Mouse (Mus musculus): Measurements from ENCODE around the gene Ncf1. TPM values are rescaled to one million over a fixed set of nuclear protein-coding genes. Genes with fewer than 3 reads are reported as not detected.

Ncf1 gene
- 2.0 and 2.2 TPM in 2 replicates for polyA plus RNA-seq (2016; fragmentation: Nextera tagmentation; extraction: Ambion mirVana)

DNA sequence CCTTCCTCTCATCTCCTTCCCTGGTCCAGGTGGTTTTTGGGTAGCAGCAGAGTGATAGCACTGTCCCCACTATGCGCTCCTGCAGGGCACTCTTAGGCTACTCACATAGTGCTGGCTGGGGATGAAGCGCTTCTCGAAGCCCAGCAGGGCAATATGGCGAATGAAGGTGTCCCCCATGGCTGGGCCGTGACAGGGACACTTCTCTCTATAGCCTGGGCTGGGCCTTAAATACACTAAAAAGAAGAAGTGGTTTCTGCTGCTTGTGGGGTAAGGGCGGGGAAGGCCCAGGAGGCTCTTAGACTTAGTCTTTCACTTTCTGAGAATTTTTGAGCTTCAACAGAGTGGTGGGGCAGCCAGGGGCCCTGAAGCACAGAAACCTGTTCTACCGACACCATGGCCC lies at the start of gene Ncf1:
Gene Ncf1, minus strand, starts transcription at position 235 of the 400 bp plus-strand sequence.
- ATAC-seq (ENCODE audit: insufficient number of reproducible peaks, low FRiP score) = no peak
- Histone ChIP-seq H3K4me2 (no peak within 1 kb of the TSS), H3K27ac (ENCODE audit: poor library complexity, severe bottlenecking) (no peak within 1 kb of the TSS), H3K9me3 (replicated peaks) (no peaks in the 10 kb centered on the region), H3K4me3 (no peak within 1 kb of the TSS), H3K4me1 (replicated peaks) (peaks cover 50% of the 10 kb centered on the region), H3K9ac (no peak within 1 kb of the TSS), H3K27me3 (replicated peaks) (no peaks in the 10 kb centered on the region), H3K36me3 (no peaks in the 10 kb centered on the region)
- WGBS = 76% methylated on average over 7 of the region's 7 CpGs

- H3K4me1 ChIP-seq (replicated peaks) = no peaks in the 10 kb centered on the region
- no peaks in the 10 kb centered on the region for H3K27me3 ChIP-seq (replicated peaks)
- 93% methylated on average over 4 of the region's 4 CpGs for WGBS
- no peak overlapping the region for H3K4me3 ChIP-seq
- H3K9me3 ChIP-seq (replicated peaks) = no peaks in the 10 kb centered on the region
- no peak overlapping the region for H3K9ac ChIP-seq
- no peak overlapping the region for H3K4me2 ChIP-seq
- peaks cover 91% of the 10 kb centered on the region for H3K36me3 ChIP-seq
- no peak overlapping the region for H3K27ac ChIP-seq (ENCODE audit: poor library complexity, severe bottlenecking)
- no peak for ATAC-seq (ENCODE audit: insufficient number of reproducible peaks, low FRiP score)
Measured at GRCm38 (mm10) chr5:134277109-134277508, 47.7 kb upstream of the Ncf1 start.

GRCm38 (mm10) chr5:134275556-134275955 lies 46.1 kb upstream of the Ncf1 start:
- H3K4me1 ChIP-seq (replicated peaks) = no peaks in the 10 kb centered on the region
- 90% methylated on average over 10 of the region's 10 CpGs for WGBS
- peaks cover 92% of the 10 kb centered on the region for H3K36me3 ChIP-seq
- H3K9me3 ChIP-seq (replicated peaks) = no peaks in the 10 kb centered on the region
- H3K9ac ChIP-seq = no peak overlapping the region
- no peak overlapping the region for H3K4me2 ChIP-seq
- no peaks in the 10 kb centered on the region for H3K27me3 ChIP-seq (replicated peaks)
- no peak overlapping the region for H3K27ac ChIP-seq (ENCODE audit: poor library complexity, severe bottlenecking)
- ATAC-seq (ENCODE audit: insufficient number of reproducible peaks, low FRiP score) = no peak
- H3K4me3 ChIP-seq = no peak overlapping the region

GRCm38 (mm10) chr5:134275021-134275420 lies 45.6 kb upstream of the Ncf1 start:
- H3K4me3 ChIP-seq = no peak overlapping the region

GRCm38 (mm10) chr5:134273761-134274160 lies 44.3 kb upstream of the Ncf1 start:
- Histone ChIP-seq H3K27ac (ENCODE audit: poor library complexity, severe bottlenecking) (no peak overlapping the region), H3K4me1 (replicated peaks) (no peaks in the 10 kb centered on the region), H3K9me3 (replicated peaks) (no peaks in the 10 kb centered on the region), H3K4me2 (no peak overlapping the region), H3K36me3 (peaks cover 91% of the 10 kb centered on the region), H3K9ac (no peak overlapping the region), H3K27me3 (replicated peaks) (no peaks in the 10 kb centered on the region), H3K4me3 (no peak overlapping the region)
- no peak for ATAC-seq (ENCODE audit: insufficient number of reproducible peaks, low FRiP score)
- WGBS = 86% methylated on average over 8 of the region's 8 CpGs

More at GRCm38 (mm10) chr5:134275021-134275420, 45.6 kb upstream of the Ncf1 start:
- H3K4me2 ChIP-seq = no peak overlapping the region
- WGBS = 75% methylated on average over 11 of the region's 11 CpGs
- no peaks in the 10 kb centered on the region for H3K27me3 ChIP-seq (replicated peaks)
- no peak overlapping the region for H3K9ac ChIP-seq
- no peak overlapping the region for H3K27ac ChIP-seq (ENCODE audit: poor library complexity, severe bottlenecking)
- H3K4me1 ChIP-seq (replicated peaks) = no peaks in the 10 kb centered on the region
- no peaks in the 10 kb centered on the region for H3K9me3 ChIP-seq (replicated peaks)
- peaks cover 91% of the 10 kb centered on the region for H3K36me3 ChIP-seq
- ATAC-seq (ENCODE audit: insufficient number of reproducible peaks, low FRiP score) = no peak

GRCm38 (mm10) chr5:134272761-134273160 lies 43.3 kb upstream of the Ncf1 start:
- H3K27me3 ChIP-seq (replicated peaks) = no peaks in the 10 kb centered on the region
- H3K4me2 ChIP-seq = no peak overlapping the region
- peaks cover 91% of the 10 kb centered on the region for H3K36me3 ChIP-seq
- H3K9me3 ChIP-seq (replicated peaks) = no peaks in the 10 kb centered on the region
- no peaks in the 10 kb centered on the region for H3K4me1 ChIP-seq (replicated peaks)
- H3K27ac ChIP-seq (ENCODE audit: poor library complexity, severe bottlenecking) = no peak overlapping the region
- no peak overlapping the region for H3K9ac ChIP-seq
- WGBS = 84% methylated on average over 11 of the region's 11 CpGs
- H3K4me3 ChIP-seq = no peak overlapping the region
- ATAC-seq (ENCODE audit: insufficient number of reproducible peaks, low FRiP score) = no peak

DNA sequence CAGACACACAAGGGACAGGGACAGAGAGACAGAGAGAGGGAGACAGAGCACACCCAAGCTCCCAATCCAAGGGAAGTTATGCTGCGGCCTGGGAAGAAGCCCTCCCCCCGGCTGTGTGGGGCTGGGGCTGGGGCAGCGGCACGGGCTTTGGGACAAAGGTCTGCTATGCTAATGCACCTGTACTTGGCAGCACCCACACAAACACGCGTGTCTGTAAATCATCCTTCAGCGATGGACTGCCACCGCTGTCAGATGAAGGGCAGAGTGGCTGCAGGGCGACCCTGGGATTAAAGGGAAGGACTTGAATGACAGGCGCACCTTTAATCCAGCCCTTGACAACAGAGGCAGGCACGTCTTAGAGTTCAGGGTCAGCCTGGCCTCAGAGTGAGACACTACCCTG lies 42.0 kb upstream of the Ncf1 start:
- Histone ChIP-seq H3K27ac (ENCODE audit: poor library complexity, severe bottlenecking) (no peak overlapping the region), H3K4me2 (no peak overlapping the region), H3K9me3 (replicated peaks) (no peaks in the 10 kb centered on the region), H3K4me3 (no peak overlapping the region), H3K36me3 (peaks cover 90% of the 10 kb centered on the region), H3K9ac (no peak overlapping the region), H3K27me3 (replicated peaks) (no peaks in the 10 kb centered on the region), H3K4me1 (replicated peaks) (no peaks in the 10 kb centered on the region)
- ATAC-seq (ENCODE audit: insufficient number of reproducible peaks, low FRiP score) = no peak
- WGBS = 90% methylated on average over 11 of the region's 11 CpGs

GRCm38 (mm10) chr5:134270566-134270965 lies 41.1 kb upstream of the Ncf1 start:
- ATAC-seq (ENCODE audit: insufficient number of reproducible peaks, low FRiP score) = no peak
- no peak overlapping the region for H3K27ac ChIP-seq (ENCODE audit: poor library complexity, severe bottlenecking)
- WGBS = 82% methylated on average over 4 of the region's 4 CpGs
- H3K36me3 ChIP-seq = peaks cover 92% of the 10 kb centered on the region
- H3K4me1 ChIP-seq (replicated peaks) = no peaks in the 10 kb centered on the region
- H3K4me2 ChIP-seq = no peak overlapping the region
- H3K9me3 ChIP-seq (replicated peaks) = no peaks in the 10 kb centered on the region
- H3K9ac ChIP-seq = no peak overlapping the region
- H3K4me3 ChIP-seq = no peak overlapping the region
- H3K27me3 ChIP-seq (replicated peaks) = no peaks in the 10 kb centered on the region

GRCm38 (mm10) chr5:134269751-134270150 lies 40.3 kb upstream of the Ncf1 start:
- H3K4me1 ChIP-seq (replicated peaks) = no peaks in the 10 kb centered on the region
- H3K9me3 ChIP-seq (replicated peaks) = no peaks in the 10 kb centered on the region
- no peaks in the 10 kb centered on the region for H3K27me3 ChIP-seq (replicated peaks)
- H3K4me3 ChIP-seq = no peak overlapping the region
- WGBS = 80% methylated on average over 5 of the region's 5 CpGs
- no peak overlapping the region for H3K9ac ChIP-seq
- H3K4me2 ChIP-seq = no peak overlapping the region
- ATAC-seq (ENCODE audit: insufficient number of reproducible peaks, low FRiP score) = no peak
- H3K36me3 ChIP-seq = peaks cover 91% of the 10 kb centered on the region
- no peak overlapping the region for H3K27ac ChIP-seq (ENCODE audit: poor library complexity, severe bottlenecking)

GRCm38 (mm10) chr5:134268751-134269150 lies 39.3 kb upstream of the Ncf1 start:
- Histone ChIP-seq H3K4me2 (no peak overlapping the region), H3K4me3 (no peak overlapping the region), H3K27me3 (replicated peaks) (no peaks in the 10 kb centered on the region), H3K9me3 (replicated peaks) (no peaks in the 10 kb centered on the region), H3K36me3 (peaks cover 95% of the 10 kb centered on the region), H3K9ac (no peak overlapping the region), H3K4me1 (replicated peaks) (no peaks in the 10 kb centered on the region), H3K27ac (ENCODE audit: poor library complexity, severe bottlenecking) (no peak overlapping the region)
- WGBS = 96% methylated on average over 8 of the region's 8 CpGs
- no peak for ATAC-seq (ENCODE audit: insufficient number of reproducible peaks, low FRiP score)

- H3K9me3 ChIP-seq (replicated peaks) = no peaks in the 10 kb centered on the region
- no peaks in the 10 kb centered on the region for H3K27me3 ChIP-seq (replicated peaks)
- H3K4me3 ChIP-seq = no peak overlapping the region
- no peak overlapping the region for H3K27ac ChIP-seq (ENCODE audit: poor library complexity, severe bottlenecking)
- H3K36me3 ChIP-seq = peaks cover 95% of the 10 kb centered on the region
- no peak overlapping the region for H3K9ac ChIP-seq
- H3K4me1 ChIP-seq (replicated peaks) = no peaks in the 10 kb centered on the region
- no peak overlapping the region for H3K4me2 ChIP-seq
- 85% methylated on average over 18 of the region's 18 CpGs for WGBS
- no peak for ATAC-seq (ENCODE audit: insufficient number of reproducible peaks, low FRiP score)
Measured at GRCm38 (mm10) chr5:134266404-134266803, 37.0 kb upstream of the Ncf1 start.

DNA sequence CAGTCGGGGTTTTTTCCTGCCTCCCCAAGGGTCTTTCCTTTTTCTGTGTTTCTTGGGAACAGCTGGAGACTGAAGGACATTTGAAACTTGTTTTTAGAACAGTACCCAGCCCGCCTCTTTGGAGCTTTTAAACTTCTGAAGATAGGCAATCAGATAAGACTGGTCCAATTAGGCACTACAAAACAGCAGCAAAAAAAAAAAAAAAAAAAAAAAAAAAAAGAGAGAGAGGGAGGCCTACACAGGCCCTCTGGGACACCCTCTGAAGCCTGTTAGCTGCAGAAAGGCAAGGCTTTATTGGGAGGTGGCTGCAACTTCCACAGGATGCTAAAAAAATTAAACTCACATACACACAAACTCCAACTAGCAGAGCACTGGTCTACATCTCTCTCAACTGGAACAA lies 36.5 kb upstream of the Ncf1 start:
- 63% methylated on average over 2 of the region's 2 CpGs for WGBS
- Histone ChIP-seq H3K27me3 (replicated peaks) (no peaks in the 10 kb centered on the region), H3K27ac (ENCODE audit: poor library complexity, severe bottlenecking) (no peak overlapping the region), H3K9ac (no peak overlapping the region), H3K9me3 (replicated peaks) (no peaks in the 10 kb centered on the region), H3K4me1 (replicated peaks) (no peaks in the 10 kb centered on the region), H3K4me2 (no peak overlapping the region), H3K4me3 (no peak overlapping the region), H3K36me3 (peaks cover 95% of the 10 kb centered on the region)
- no peak for ATAC-seq (ENCODE audit: insufficient number of reproducible peaks, low FRiP score)
